Mouse (Mus musculus): ENCODE results near the gene Tff1. TPM values are rescaled to one million over a fixed set of nuclear protein-coding genes. Genes with fewer than 3 reads are reported as not detected.

Gene Tff1
- polyA plus RNA-seq (2016; fragmentation: Nextera tagmentation; extraction: Ambion mirVana) = not detected in 2 replicates

DNA sequence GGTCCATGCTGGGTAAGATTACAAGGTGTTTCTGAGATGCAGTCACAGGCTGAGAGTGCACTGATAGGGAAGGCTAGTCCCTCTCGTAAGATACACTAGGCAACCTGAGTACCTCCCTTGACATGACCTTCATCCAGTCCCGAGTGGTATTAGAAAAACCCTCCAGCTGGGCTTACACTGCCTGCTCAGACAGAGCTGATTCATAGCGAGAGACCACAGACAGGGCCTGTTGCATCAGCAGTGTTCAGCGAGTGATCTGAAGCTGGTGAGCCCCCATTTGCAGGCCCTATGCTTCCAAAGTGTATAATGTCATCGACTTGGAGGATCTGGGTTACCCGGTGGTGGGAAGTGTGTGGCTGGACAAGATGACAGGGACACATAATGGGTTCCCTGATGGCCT is at the start of gene Tff1:
Gene Tff1 (minus strand): TSS at position 151 of the 400 bp plus-strand sequence.
- no peak within 1 kb of the TSS for H3K4me2 ChIP-seq (replicated peaks)
- no peak for ATAC-seq (ENCODE audit: low FRiP score, low read depth)
- no peaks in the 10 kb centered on the region for H3K27me3 ChIP-seq (replicated peaks)
- H3K4me3 ChIP-seq = no peak within 1 kb of the TSS
- no peaks in the 10 kb centered on the region for H3K36me3 ChIP-seq
- H3K27ac ChIP-seq = no peak within 1 kb of the TSS
- no peaks in the 10 kb centered on the region for H3K9me3 ChIP-seq
- 86% methylated on average over 6 of the region's 6 CpGs for WGBS
- no peaks in the 10 kb centered on the region for H3K4me1 ChIP-seq
- no peak within 1 kb of the TSS for H3K9ac ChIP-seq

DNA sequence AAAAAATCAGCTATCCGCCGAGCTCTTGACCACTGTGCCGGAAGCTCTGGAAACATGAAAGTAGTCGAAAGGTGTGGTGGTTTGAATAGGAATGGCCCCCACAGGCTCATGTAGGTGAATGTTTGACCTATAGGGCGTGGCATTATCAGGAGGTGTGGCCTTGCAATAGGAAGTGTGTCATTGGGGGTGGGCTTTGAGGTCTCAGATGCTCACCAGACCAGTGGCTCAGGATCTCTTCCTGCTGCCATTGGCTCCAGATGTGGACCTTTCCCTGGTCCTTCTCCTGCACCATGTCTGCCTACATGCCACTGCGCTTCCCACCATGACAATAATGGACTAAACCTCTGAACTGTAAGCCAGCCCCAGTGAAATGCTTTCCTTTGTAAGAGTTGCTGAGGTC is 46.8 kb upstream of the Tff1 start:
- no peak overlapping the region for H3K4me2 ChIP-seq (replicated peaks)
- H3K27ac ChIP-seq = no peak overlapping the region
- whole genome bisulfite sequencing = 92% methylated on average over 6 of the region's 6 CpGs
- no peak overlapping the region for H3K9ac ChIP-seq
- no peak overlapping the region for H3K4me3 ChIP-seq
- no peaks in the 10 kb centered on the region for H3K36me3 ChIP-seq
- no peaks in the 10 kb centered on the region for H3K4me1 ChIP-seq
- no peaks in the 10 kb centered on the region for H3K27me3 ChIP-seq (replicated peaks)
- ATAC-seq (ENCODE audit: low FRiP score, low read depth) = no peak
- H3K9me3 ChIP-seq = no peaks in the 10 kb centered on the region

DNA sequence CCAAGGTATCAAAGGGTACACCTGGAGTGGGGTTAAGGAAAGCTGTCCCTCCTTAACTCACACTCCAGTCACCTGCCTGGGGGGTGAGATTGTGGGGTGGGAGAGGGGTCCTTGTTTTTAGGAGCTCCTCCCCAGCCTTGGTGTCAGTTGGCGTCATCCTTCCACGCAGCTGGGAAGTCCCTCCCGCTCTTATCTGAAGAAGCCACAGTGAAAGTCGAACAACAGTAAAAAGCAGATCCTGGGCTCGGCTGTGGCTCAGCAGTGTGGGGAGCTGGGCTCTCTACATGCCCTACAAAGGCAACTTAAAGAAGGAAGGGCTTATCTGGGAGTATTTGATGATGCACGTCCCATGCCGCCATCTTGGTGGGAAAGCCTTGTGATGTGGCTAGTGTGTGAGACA is 45.2 kb upstream of the Tff1 start:
- H3K9ac ChIP-seq = no peak overlapping the region
- no peak overlapping the region for H3K4me2 ChIP-seq (replicated peaks)
- H3K27ac ChIP-seq = no peak overlapping the region
- no peaks in the 10 kb centered on the region for H3K36me3 ChIP-seq
- no peak overlapping the region for H3K4me3 ChIP-seq
- H3K4me1 ChIP-seq = no peaks in the 10 kb centered on the region
- WGBS = 89% methylated on average over 7 of the region's 7 CpGs
- H3K9me3 ChIP-seq = no peaks in the 10 kb centered on the region
- no peaks in the 10 kb centered on the region for H3K27me3 ChIP-seq (replicated peaks)
- no peak for ATAC-seq (ENCODE audit: low FRiP score, low read depth)

DNA sequence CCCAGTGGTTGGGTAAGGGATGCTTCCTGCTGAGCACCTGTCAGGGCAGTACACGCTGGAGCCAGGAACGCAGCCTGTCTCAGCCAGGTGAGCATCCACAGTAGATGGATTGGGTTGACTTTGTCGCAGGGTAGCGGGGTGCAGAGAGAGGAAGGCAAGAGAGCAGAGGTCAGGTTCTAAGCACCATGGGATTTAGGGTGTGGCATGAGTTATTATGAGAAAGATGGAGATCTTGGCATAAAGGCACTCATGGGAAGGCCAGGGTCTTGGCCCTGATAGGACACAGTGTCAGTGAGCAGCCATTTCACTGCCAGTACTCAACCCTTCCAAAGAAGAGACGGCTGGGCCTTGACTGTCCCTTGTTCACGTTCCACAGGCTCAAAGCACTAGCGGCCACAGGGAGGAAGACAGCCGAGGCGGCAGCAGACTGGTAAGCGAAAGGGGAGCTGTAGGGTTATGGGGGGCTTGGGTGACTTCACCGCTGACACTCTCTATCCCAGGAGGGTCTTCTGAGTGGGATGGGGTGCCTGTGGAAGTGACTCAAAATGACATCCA is 44.4 kb upstream of the Tff1 start:
- H3K36me3 ChIP-seq = no peaks in the 10 kb centered on the region
- no peak for ATAC-seq (ENCODE audit: low FRiP score, low read depth)
- H3K27me3 ChIP-seq (replicated peaks) = no peaks in the 10 kb centered on the region
- no peaks in the 10 kb centered on the region for H3K9me3 ChIP-seq
- 94% methylated on average over 11 of the region's 11 CpGs for WGBS
- no peak overlapping the region for H3K9ac ChIP-seq
- no peak overlapping the region for H3K4me3 ChIP-seq
- no peak overlapping the region for H3K4me2 ChIP-seq (replicated peaks)
- no peak overlapping the region for H3K27ac ChIP-seq
- H3K4me1 ChIP-seq = no peaks in the 10 kb centered on the region

DNA sequence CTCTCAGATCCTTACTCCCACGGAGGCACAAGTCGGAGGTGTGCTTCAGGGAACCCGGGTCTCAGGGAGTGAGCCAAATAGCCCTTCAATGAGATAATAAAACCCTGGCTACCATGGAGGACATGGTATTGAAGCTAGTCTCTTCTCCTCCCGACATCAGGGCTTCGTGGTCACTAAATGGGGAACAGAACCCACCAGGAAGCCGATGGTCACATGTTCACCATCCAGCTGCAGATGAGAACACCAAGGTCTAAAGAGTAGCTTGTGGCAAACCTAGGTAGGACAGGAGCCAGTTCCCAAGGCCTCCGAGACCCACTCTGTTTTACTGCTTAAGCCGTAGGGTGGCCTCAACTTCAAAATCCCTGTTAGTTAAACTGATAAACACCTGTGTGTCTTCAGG is 43.6 kb upstream of the Tff1 start:
- ATAC-seq (ENCODE audit: low FRiP score, low read depth) = no peak
- 82% methylated on average over 8 of the region's 8 CpGs for WGBS
- H3K4me1 ChIP-seq = no peaks in the 10 kb centered on the region
- H3K4me2 ChIP-seq (replicated peaks) = no peak overlapping the region
- H3K36me3 ChIP-seq = no peaks in the 10 kb centered on the region
- no peaks in the 10 kb centered on the region for H3K9me3 ChIP-seq
- no peak overlapping the region for H3K9ac ChIP-seq
- H3K27me3 ChIP-seq (replicated peaks) = no peaks in the 10 kb centered on the region
- H3K27ac ChIP-seq = no peak overlapping the region
- no peak overlapping the region for H3K4me3 ChIP-seq

DNA sequence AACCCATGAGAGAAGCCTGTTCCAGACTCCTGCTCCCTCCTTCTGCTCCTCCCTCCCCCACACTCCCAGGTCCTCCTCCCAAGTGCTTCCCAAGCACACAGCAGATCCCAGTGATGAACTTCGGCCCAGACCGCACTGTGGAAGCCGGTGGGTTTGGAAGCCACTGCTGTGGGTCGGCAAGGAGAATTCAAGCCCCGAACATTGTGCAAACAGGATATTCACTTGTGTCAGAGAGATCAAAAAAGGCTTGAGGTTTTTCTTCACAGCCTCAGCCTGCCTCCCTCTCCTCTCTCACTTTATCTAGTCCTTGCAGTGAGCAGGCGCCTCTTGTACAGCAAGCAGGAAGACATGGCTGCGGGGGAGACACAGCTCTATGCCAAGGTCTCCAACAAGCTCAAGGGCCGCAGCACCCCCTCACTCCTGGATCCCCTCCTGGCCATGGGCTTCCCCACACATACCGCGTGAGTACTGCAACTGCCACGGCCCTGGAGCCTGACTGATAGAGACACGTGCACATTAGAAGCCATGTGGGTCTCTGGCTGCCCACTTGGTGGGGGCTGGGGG is 42.8 kb upstream of the Tff1 start, which contains the start of gene Ubash3a:
Gene Ubash3a (plus strand): TSS at position 103 of the 564 bp plus-strand sequence.
- H3K4me2 ChIP-seq (replicated peaks) = no peak within 1 kb of the TSS
- H3K9ac ChIP-seq = no peak within 1 kb of the TSS
- no peak within 1 kb of the TSS for H3K4me3 ChIP-seq
- no peaks in the 10 kb centered on the region for H3K9me3 ChIP-seq
- H3K4me1 ChIP-seq = no peaks in the 10 kb centered on the region
- no peaks in the 10 kb centered on the region for H3K27me3 ChIP-seq (replicated peaks)
- H3K36me3 ChIP-seq = no peaks in the 10 kb centered on the region
- 83% methylated on average over 12 of the region's 12 CpGs for WGBS
- no peak for ATAC-seq (ENCODE audit: low FRiP score, low read depth)
- no peak within 1 kb of the TSS for H3K27ac ChIP-seq

DNA sequence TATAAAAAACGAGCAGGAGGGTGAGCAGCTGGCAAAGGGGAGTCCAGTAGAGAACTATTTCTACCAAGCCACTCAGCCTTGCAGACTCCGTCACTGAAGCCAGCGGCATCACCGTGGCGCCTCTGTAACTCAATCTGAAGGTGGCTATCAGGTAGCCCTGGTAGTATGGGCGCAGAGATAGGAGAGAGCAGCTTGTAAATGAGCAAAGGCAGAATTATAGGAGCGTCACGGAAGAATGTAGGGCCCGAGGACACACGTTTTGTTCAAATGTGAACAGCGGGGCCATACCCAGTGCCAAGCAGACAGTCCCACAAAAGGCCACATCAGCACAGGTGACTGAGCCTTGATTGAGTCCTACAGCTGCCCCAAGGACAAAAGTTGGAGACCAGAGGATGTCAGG is 33.8 kb upstream of the Tff1 start, which contains the start of gene Tmprss3:
Gene Tmprss3 (minus strand): TSS at position 101 of the 400 bp plus-strand sequence.
- WGBS = 88% methylated on average over 11 of the region's 11 CpGs
- H3K36me3 ChIP-seq = no peaks in the 10 kb centered on the region
- ATAC-seq (ENCODE audit: low FRiP score, low read depth) = no peak

DNA sequence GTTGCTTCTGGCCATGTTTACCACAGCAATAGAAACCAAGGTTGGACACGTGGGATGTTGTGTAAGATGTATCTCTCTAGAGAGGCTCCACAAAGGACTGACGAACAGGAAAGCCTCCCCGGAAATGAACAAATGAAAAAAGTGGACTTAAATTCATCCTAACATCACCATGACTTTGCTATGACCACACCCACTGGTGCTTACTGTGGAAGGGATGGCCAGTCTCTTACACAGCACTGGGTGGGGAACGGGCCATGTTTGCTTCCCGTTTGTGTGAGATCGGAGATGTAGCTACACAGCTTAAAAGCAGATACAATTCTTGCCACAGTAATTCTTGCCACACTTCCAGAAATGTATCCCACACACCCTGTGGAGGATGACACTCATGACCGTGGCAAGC is 31.2 kb upstream of the Tff1 start:
- Histone ChIP-seq H3K27ac (no peak overlapping the region), H3K4me1 (no peaks in the 10 kb centered on the region; the same call in 1 of the 2 replicates), H3K4me3 (no peak overlapping the region), H3K9ac (no peak overlapping the region), H3K36me3 (no peaks in the 10 kb centered on the region), H3K4me2 (replicated peaks) (no peak overlapping the region), H3K27me3 (replicated peaks) (no peaks in the 10 kb centered on the region), H3K9me3 (no peaks in the 10 kb centered on the region)
- WGBS = 90% methylated on average over 7 of the region's 7 CpGs
- ATAC-seq (ENCODE audit: low FRiP score, low read depth) = no peak

More for the DNA sequence above, 33.8 kb upstream of the Tff1 start, which contains the start of gene Tmprss3:
- Histone ChIP-seq H3K27ac (no peak within 1 kb of the TSS), H3K4me2 (replicated peaks) (no peak within 1 kb of the TSS), H3K27me3 (replicated peaks) (no peaks in the 10 kb centered on the region), H3K9ac (no peak within 1 kb of the TSS), H3K4me3 (no peak within 1 kb of the TSS), H3K9me3 (no peaks in the 10 kb centered on the region), H3K4me1 (no peaks in the 10 kb centered on the region)

DNA sequence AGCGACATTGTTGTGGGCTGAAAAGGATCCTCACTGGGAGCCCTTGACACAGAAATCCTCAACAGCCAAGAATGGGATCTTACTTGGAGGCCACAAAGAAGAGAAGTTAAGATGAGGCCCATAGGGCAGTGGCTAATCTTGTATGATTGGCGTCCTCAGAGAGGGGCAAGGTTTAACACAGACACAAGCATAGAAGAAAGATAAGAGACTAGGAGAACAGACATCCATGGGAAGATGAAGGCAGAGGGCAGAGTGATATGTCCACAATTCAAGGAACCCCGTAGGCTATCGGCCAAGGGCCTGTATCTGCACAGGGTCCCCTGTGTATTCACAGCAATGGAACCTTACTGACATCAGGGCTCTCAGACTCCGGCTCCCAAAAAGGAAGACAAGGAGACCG is 30.1 kb upstream of the Tff1 start:
- Histone ChIP-seq H3K4me3 (no peak overlapping the region), H3K4me1 (no peaks in the 10 kb centered on the region; the same call in 1 of the 2 replicates), H3K27ac (no peak overlapping the region), H3K36me3 (no peaks in the 10 kb centered on the region), H3K27me3 (replicated peaks) (no peaks in the 10 kb centered on the region), H3K9me3 (no peaks in the 10 kb centered on the region), H3K4me2 (replicated peaks) (no peak overlapping the region), H3K9ac (no peak overlapping the region)
- no peak for ATAC-seq (ENCODE audit: low FRiP score, low read depth)
- WGBS = 92% methylated on average over 6 of the region's 6 CpGs

DNA sequence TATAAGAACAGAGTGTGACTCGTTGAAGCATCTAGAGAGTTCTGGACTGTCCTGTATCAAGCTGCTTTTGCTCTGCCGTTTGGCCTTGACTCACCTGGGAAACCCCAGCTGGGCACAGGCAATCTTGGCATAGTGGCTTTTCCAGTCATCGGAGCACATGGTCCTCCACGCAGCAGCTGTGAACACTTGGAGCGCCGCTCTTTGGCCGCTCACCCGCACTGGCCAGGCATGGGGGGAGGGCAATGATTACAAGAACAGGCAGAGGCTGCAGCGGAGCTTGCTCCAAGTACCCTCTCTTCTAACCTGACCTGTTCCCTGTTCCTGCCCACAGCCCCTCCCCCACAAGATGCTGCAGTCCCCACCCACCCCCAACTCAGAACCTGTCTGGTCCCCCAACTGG is 28.3 kb upstream of the Tff1 start:
- no peak for ATAC-seq (ENCODE audit: low FRiP score, low read depth)
- Histone ChIP-seq H3K27ac (no peak overlapping the region), H3K36me3 (no peaks in the 10 kb centered on the region), H3K9me3 (no peaks in the 10 kb centered on the region), H3K4me1 (no peaks in the 10 kb centered on the region; the same call in 1 of the 2 replicates), H3K4me3 (no peak overlapping the region), H3K27me3 (replicated peaks) (no peaks in the 10 kb centered on the region), H3K4me2 (replicated peaks) (no peak overlapping the region), H3K9ac (no peak overlapping the region)
- 80% methylated on average over 9 of the region's 9 CpGs for WGBS

DNA sequence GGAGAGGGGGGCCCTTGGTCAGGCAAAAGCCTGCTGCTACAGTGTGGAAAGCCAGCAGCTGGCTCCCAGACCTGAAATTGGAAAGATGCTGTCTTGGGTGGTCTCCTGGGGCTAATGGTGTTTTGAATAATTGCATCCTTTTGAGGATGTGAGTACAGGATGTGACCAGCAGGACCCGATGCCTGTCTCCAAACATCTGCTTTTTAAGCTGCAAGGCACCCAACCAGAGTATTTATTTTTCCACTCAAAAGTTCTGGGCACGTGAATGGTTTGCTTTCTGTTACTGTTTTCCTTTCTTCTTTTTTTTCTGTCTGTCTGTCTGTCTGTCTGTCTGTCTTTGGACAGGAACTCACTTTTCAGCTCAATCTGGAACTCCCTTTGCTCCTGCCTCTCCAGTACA is 27.6 kb upstream of the Tff1 start:
- no peak for ATAC-seq (ENCODE audit: low FRiP score, low read depth)
- 62% methylated on average over 2 of the region's 2 CpGs for WGBS

DNA sequence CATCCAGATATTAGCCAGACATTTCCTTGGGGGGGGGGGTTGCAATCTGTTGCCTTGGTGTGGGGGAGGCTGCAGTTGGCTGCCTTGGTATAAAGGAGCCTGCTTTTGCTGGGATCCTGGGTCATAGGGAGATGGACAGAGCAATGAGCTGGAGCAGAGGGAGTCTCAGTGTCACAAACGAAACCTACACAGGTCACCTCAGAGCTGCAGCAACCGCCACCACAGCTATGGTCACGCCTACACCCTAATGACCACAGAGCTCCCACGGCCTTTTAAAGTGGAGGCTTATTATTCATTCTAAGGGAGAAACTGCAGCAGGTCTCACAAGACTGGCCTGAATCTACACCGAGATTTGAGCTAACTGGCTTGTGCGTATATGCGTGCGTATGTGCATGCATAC is 26.7 kb upstream of the Tff1 start:
- Histone ChIP-seq H3K9me3 (0 out of 2 replicates have a peak, but pooled peaks cover under 1% of the 10 kb centered on the region), H3K4me2 (replicated peaks) (no peak overlapping the region), H3K36me3 (no peaks in the 10 kb centered on the region), H3K27me3 (replicated peaks) (no peaks in the 10 kb centered on the region), H3K27ac (no peak overlapping the region), H3K4me1 (no peaks in the 10 kb centered on the region; the same call in 1 of the 2 replicates), H3K4me3 (no peak overlapping the region), H3K9ac (no peak overlapping the region)
- 72% methylated on average over 8 of the region's 8 CpGs for whole genome bisulfite sequencing
- no peak for ATAC-seq (ENCODE audit: low FRiP score, low read depth)

More for the DNA sequence above, 27.6 kb upstream of the Tff1 start:
- H3K4me2 ChIP-seq (replicated peaks) = no peak overlapping the region
- H3K27me3 ChIP-seq (replicated peaks) = no peaks in the 10 kb centered on the region
- H3K9me3 ChIP-seq = no peaks in the 10 kb centered on the region
- H3K36me3 ChIP-seq = no peaks in the 10 kb centered on the region
- no peak overlapping the region for H3K4me3 ChIP-seq
- no peaks in the 10 kb centered on the region; the same call in 1 of the 2 replicates for H3K4me1 ChIP-seq
- no peak overlapping the region for H3K27ac ChIP-seq
- no peak overlapping the region for H3K9ac ChIP-seq

DNA sequence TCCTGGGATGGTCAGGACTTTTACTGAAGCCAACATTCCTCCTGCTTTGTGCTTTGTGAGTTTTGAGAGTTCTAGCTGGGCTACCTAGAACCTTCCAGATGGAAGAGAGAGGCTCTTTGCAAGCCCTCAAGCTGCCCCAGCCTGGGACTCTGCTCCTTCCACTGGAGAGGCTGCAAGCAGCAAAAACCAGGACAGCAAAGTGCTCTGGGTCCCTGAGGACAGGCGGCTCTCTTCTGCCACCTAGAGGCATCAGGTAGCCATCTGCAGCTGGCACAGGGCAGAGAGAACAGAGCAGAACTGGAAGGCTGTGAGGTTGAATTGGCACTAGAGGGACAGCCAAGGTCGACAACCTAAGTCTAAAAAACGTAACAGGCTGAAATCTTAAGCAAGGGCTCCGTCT is 22.3 kb upstream of the Tff1 start:
- WGBS = 24% methylated on average over 4 of the region's 4 CpGs
- Histone ChIP-seq H3K9ac (no peak overlapping the region), H3K9me3 (0 out of 2 replicates have a peak, but pooled peaks cover 3% of the 10 kb centered on the region), H3K4me2 (replicated peaks) (no peak overlapping the region), H3K27ac (no peak overlapping the region), H3K36me3 (no peaks in the 10 kb centered on the region), H3K27me3 (replicated peaks) (no peaks in the 10 kb centered on the region), H3K4me3 (no peak overlapping the region), H3K4me1 (no peaks in the 10 kb centered on the region)
- no peak for ATAC-seq (ENCODE audit: low FRiP score, low read depth)
